In genomic region chr8:64646421-64646820, GRCm38 (mm10) we compare ENCODE assay signal across 29 mouse cellular contexts. TPM values are rescaled to one million over a fixed set of nuclear protein-coding genes. Genes with fewer than 3 reads are reported as not detected.
A peak's percentile ranks its signal among the peaks of the same experiment; 100 is the strongest.
DNase-seq lines count a peak whose midpoint lies in the region; ATAC-seq and TF ChIP-seq lines count a peak whose summit lies in the region.
"Had no signal": no experiment of that assay in that cellular context is flagged by ENCODE, and none has a peak within 500 bp of the region (broad histone marks: within the 10 kb centered on the region; RNA-seq: fewer than 3 reads in every experiment).

No protein-coding gene starts in this region.

- no peak for TF ChIP-seq POLR2A in olfactory bulb, adult 2 months (IDR thresholded peaks at IDR 0.05; ENCODE audit: insufficient read depth, low read depth, low read length)

- ATAC-seq in hindbrain, postnatal 0 days: no peak
- no peak for ATAC-seq in hindbrain, embryonic 16.5 days
- 0 out of 2 replicates have a peak, but pooled peaks have one; percentile 15 for ATAC-seq in neural tube, embryonic 13.5 days (ENCODE audit: low read depth)
- ATAC-seq in lung, postnatal 0 days: no peak
- ATAC-seq: forebrain, postnatal 0 days; midbrain, embryonic 16.5 days had no signal

- H3K27ac ChIP-seq in hindbrain, postnatal 0 days: peak overlapping the region; percentile 36; the same call in 1 of the 2 replicates
- H3K27ac ChIP-seq in hindbrain, embryonic 16.5 days (ENCODE audit: low read depth, low read length): no peak overlapping the region
- no peak overlapping the region for H3K27ac ChIP-seq in neural tube, embryonic 13.5 days (replicated peaks)
- peak overlapping the region; percentile 3; the same call in 1 of the 2 replicates for H3K27ac ChIP-seq in olfactory bulb, adult 2 months (ENCODE audit: insufficient read depth, low read depth, low read length)
- H3K27ac ChIP-seq in lung, postnatal 0 days (ENCODE audit: low read length): no peak overlapping the region
- H3K27ac ChIP-seq: forebrain, embryonic 12.5 days; heart, adult 2 months; hindbrain, embryonic 14.5 days; liver, embryonic 14.5 days; neural tube, embryonic 12.5 days had no signal

- peak; percentile 28 for DNase-seq in cerebellum, adult 9-11 months
- DNase-seq in cerebellum, adult 9-10 months: no peak
- DNase-seq in hindbrain, postnatal 0 days (ENCODE audit: low spot score): no peak
- no peak for DNase-seq in neural tube, embryonic 10.5 days (ENCODE audit: extremely low spot score, low spot score)
- DNase-seq in lung, postnatal 0 days (ENCODE audit: low spot score): no peak
- DNase-seq: adrenal gland, adult 8-10 months; cerebellum, adult 18-20 months; cerebellum, postnatal 36 days; embryo, embryonic 11 days; forebrain, postnatal 0 days; gastrocnemius, postnatal 36 days; heart, adult 2 months; kidney, adult 11 months; kidney, postnatal 14 days; liver; lung, adult 2 months; lung, postnatal 14 days; thymus, postnatal 14 days had no signal

- WGBS in hindbrain, postnatal 0 days: 95% methylated on average over 5 of the region's 5 CpGs
- WGBS in hindbrain, embryonic 16.5 days: 95% methylated on average over 5 of the region's 5 CpGs
- 95% methylated on average over 5 of the region's 5 CpGs for WGBS in neural tube, embryonic 13.5 days
- 87% methylated on average over 5 of the region's 5 CpGs for WGBS in olfactory bulb, adult 2 months
- 97% methylated on average over 5 of the region's 5 CpGs for WGBS in lung, postnatal 0 days

- H3K9ac ChIP-seq in hindbrain, postnatal 0 days (replicated peaks; ENCODE audit: low read length): no peak overlapping the region
- H3K9ac ChIP-seq in hindbrain, embryonic 16.5 days (ENCODE audit: low read depth, low read length): no peak overlapping the region
- H3K9ac ChIP-seq in neural tube, embryonic 13.5 days: no peak overlapping the region
- H3K9ac ChIP-seq in lung, postnatal 0 days (replicated peaks; ENCODE audit: low read depth): no peak overlapping the region
- H3K9ac ChIP-seq: forebrain, embryonic 12.5 days; forebrain, postnatal 0 days; heart, embryonic 12.5 days; hindbrain, embryonic 14.5 days; liver, embryonic 14.5 days; neural tube, embryonic 12.5 days had no signal

- H3K27me3 ChIP-seq in hindbrain, postnatal 0 days (ENCODE audit: insufficient read depth, low read length): no peaks in the 10 kb centered on the region
- no peaks in the 10 kb centered on the region for H3K27me3 ChIP-seq in hindbrain, embryonic 16.5 days (replicated peaks; ENCODE audit: control insufficient read depth, insufficient read depth, low read length)
- H3K27me3 ChIP-seq in neural tube, embryonic 13.5 days: no peaks in the 10 kb centered on the region
- H3K27me3 ChIP-seq in lung, postnatal 0 days (replicated peaks; ENCODE audit: insufficient read depth, low read length): no peaks in the 10 kb centered on the region
- H3K27me3 ChIP-seq: forebrain, embryonic 12.5 days; heart, embryonic 12.5 days; neural tube, embryonic 12.5 days had no signal

- no peak overlapping the region for H3K4me2 ChIP-seq in hindbrain, postnatal 0 days (ENCODE audit: low read depth, low read length)
- H3K4me2 ChIP-seq in hindbrain, embryonic 16.5 days (ENCODE audit: low read length): no peak overlapping the region
- H3K4me2 ChIP-seq in neural tube, embryonic 13.5 days: no peak overlapping the region
- H3K4me2 ChIP-seq in lung, postnatal 0 days (replicated peaks; ENCODE audit: low read depth, low read length): no peak overlapping the region
- H3K4me2 ChIP-seq: forebrain, embryonic 12.5 days; heart, embryonic 12.5 days; hindbrain, embryonic 14.5 days; neural tube, embryonic 12.5 days had no signal

- no peak for TF ChIP-seq CTCF in hindbrain, postnatal 0 days (IDR thresholded peaks at IDR 0.05; ENCODE audit: low read depth)
- no peak for TF ChIP-seq CTCF in olfactory bulb, adult 2 months (IDR thresholded peaks at IDR 0.05; ENCODE audit: insufficient read depth, low read depth, low read length)
- TF ChIP-seq CTCF in lung, postnatal 0 days (IDR thresholded peaks at IDR 0.05): no peak

- TF ChIP-seq EP300 in lung, postnatal 0 days (IDR thresholded peaks at IDR 0.05): no peak

- 0 out of 2 replicates have a peak, but pooled peaks cover 5% of the 10 kb centered on the region for H3K4me1 ChIP-seq in hindbrain, postnatal 0 days (ENCODE audit: insufficient read depth, low read length)
- peaks cover 4% of the 10 kb centered on the region for H3K4me1 ChIP-seq in hindbrain, embryonic 16.5 days (ENCODE audit: control insufficient read depth, insufficient read depth, low read depth, low read length)
- peaks cover 15% of the 10 kb centered on the region for H3K4me1 ChIP-seq in neural tube, embryonic 13.5 days (replicated peaks)
- peaks cover 5% of the 10 kb centered on the region; the same call in 1 of the 2 replicates for H3K4me1 ChIP-seq in olfactory bulb, adult 2 months (ENCODE audit: control insufficient read depth, insufficient read depth, low read length)
- no peaks in the 10 kb centered on the region for H3K4me1 ChIP-seq in lung, postnatal 0 days (ENCODE audit: insufficient read depth, low read depth, low read length)
- H3K4me1 ChIP-seq: forebrain, embryonic 12.5 days; neural tube, embryonic 12.5 days had no signal

- H3K36me3 ChIP-seq in hindbrain, postnatal 0 days (ENCODE audit: insufficient read depth, low read length): no peaks in the 10 kb centered on the region
- no peaks in the 10 kb centered on the region for H3K36me3 ChIP-seq in hindbrain, embryonic 16.5 days (ENCODE audit: control insufficient read depth, insufficient read depth, low read length)
- H3K36me3 ChIP-seq in neural tube, embryonic 13.5 days: no peaks in the 10 kb centered on the region
- H3K36me3 ChIP-seq in lung, postnatal 0 days (ENCODE audit: insufficient read depth, low read length): no peaks in the 10 kb centered on the region
- H3K36me3 ChIP-seq: forebrain, embryonic 12.5 days; G1E; heart, embryonic 12.5 days; neural tube, embryonic 12.5 days had no signal

- no peak overlapping the region for H3K4me3 ChIP-seq in hindbrain, postnatal 0 days (ENCODE audit: low read length)
- no peak overlapping the region for H3K4me3 ChIP-seq in hindbrain, embryonic 16.5 days (ENCODE audit: low read length)
- H3K4me3 ChIP-seq in neural tube, embryonic 13.5 days: no peak overlapping the region
- no peak overlapping the region for H3K4me3 ChIP-seq in olfactory bulb, adult 2 months (ENCODE audit: insufficient read depth, low read depth, low read length)
- H3K4me3 ChIP-seq in lung, postnatal 0 days (ENCODE audit: low read depth, low read length): no peak overlapping the region
- H3K4me3 ChIP-seq: forebrain, embryonic 12.5 days; heart, adult 2 months; heart, embryonic 12.5 days; neural tube, embryonic 12.5 days had no signal

- H3K9me3 ChIP-seq in hindbrain, postnatal 0 days (ENCODE audit: low read length): no peaks in the 10 kb centered on the region
- H3K9me3 ChIP-seq in hindbrain, embryonic 16.5 days (ENCODE audit: control insufficient read depth, low read length): no peaks in the 10 kb centered on the region
- no peaks in the 10 kb centered on the region for H3K9me3 ChIP-seq in neural tube, embryonic 13.5 days
- no peaks in the 10 kb centered on the region for H3K9me3 ChIP-seq in lung, postnatal 0 days (ENCODE audit: low read length)
- H3K9me3 ChIP-seq: forebrain, embryonic 12.5 days; G1E; heart, embryonic 12.5 days; neural tube, embryonic 12.5 days had no signal

RNA-seq across cellular contexts. Expression of gene Cpe, which starts 46.4 kb away (rescaled TPM):
- total RNA-seq in hindbrain, postnatal 0 days (2014; rRNA removed): 614 and 704 TPM in 2 replicates
- 1,088 and 1,129 TPM in 2 replicates for polyA plus RNA-seq in hindbrain, postnatal 0 days (2015; fragmentation: Nextera tagmentation; extraction: Ambion mirVana)
- polyA plus RNA-seq in hindbrain, embryonic 16.5 days (2015; fragmentation: Nextera tagmentation; extraction: Ambion mirVana): 718 and 866 TPM in 2 replicates
- 662 and 663 TPM in 2 replicates for polyA plus RNA-seq in neural tube, embryonic 13.5 days (2015; fragmentation: Nextera tagmentation; extraction: Ambion mirVana)
- 578 and 655 TPM in 2 replicates for polyA plus RNA-seq in olfactory bulb, adult 2 months (2012; ENCODE audit: insufficient read depth, insufficient read length, low replicate concordance, missing spikeins)
- polyA plus RNA-seq in lung, postnatal 0 days (2015; fragmentation: Nextera tagmentation; extraction: Ambion mirVana): 35.3 and 47.3 TPM in 2 replicates
- total RNA-seq: hematopoietic stem cell, adult 5-6 weeks had no signal
- polyA plus RNA-seq: G1E had no signal

Comparison
In these comparisons a context has a peak if more than half of its experiments do, and no peak if none do; other contexts are left out.
1. H3K27ac ChIP-seq: peak in hindbrain, postnatal 0 days (single experiment) and olfactory bulb, adult 2 months (single experiment); none in hindbrain, embryonic 16.5 days (single experiment), neural tube, embryonic 13.5 days (single experiment) and lung, postnatal 0 days (single experiment).
2. RNA of gene Cpe, which starts 46.4 kb away (polyA plus RNA-seq): 1,088 to 1,129 TPM in hindbrain, postnatal 0 days, 718 to 866 TPM in hindbrain, embryonic 16.5 days, 662 to 663 TPM in neural tube, embryonic 13.5 days and 578 to 655 TPM in olfactory bulb, adult 2 months; 35.3 to 47.3 TPM in lung, postnatal 0 days; every median in the first group is over 10 times any median in the second.